Mouse (Mus musculus) layer of hippocampus, adult 8-10 months (tissue): ENCODE results near the gene Zgrf1. TPM values are rescaled to one million over a fixed set of nuclear protein-coding genes. Genes with fewer than 3 reads are reported as not detected.

Experiments used
- DNase-seq, 2 experiments: peaks; one replicate each; pipeline ENCODE4 v3.0.0; 2022; ENCODE audit warnings: low spot score in 2 of 2
- microRNA-seq, 2 experiments: library from miRNA; unstranded; fragments of <30 nt; microRNA quantifications; one replicate each; pipeline ENCODE4 v1.2.0; 2022
- total RNA-seq, 4 experiments: library from RNA; stranded (reverse); gene quantifications; 2 replicates each; pipeline ENCODE4 v1.2.4; 2022

Zgrf1 gene
- total RNA-seq, 4 experiments from 2014 or later = 2.4 to 4.0 (median 2.7) TPM

DNA sequence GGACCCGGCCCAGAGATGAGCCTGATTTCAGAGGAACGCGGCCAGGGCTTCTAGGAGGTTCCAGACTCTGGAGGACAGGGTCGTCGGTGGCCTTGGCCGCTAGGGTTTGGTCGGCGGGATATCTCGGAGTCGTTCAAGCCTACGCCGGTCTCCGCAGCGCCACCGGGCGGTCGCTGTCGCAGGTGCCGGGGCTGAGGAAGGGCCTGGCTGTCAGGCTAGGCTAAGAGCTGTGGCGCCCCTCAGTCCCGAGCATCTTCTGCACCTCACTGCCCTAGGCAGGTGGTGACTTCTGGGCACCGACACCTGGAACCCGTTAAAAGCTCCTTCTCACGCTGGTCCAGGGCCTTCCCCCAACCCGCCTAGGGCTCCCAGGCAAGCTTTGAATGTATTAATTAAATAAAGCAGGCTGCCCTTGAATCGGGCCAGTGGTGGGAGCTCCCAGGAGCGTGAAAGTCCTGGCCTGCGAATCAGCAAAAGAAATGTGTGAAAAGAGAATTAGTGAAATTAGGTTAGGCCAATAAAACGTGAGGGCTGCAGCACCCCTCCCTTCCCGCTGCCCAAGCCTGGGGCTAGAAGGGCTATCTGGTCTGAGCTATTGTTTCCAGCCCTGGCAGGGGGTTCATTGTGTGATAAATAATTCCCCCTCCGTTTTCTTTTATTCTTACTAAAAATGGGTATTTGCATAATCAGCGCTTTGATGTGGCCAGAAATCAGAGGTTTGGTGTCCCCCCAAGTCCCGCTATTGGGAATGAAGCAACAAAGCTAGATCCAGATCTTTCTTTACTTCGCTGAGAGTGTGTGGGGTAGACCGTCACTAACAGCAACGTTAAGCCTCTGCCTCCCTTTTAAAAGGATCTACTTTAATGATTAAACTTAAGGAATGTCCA lies 86.8 kb downstream of the Zgrf1 start:
- no peak for DNase-seq

DNA sequence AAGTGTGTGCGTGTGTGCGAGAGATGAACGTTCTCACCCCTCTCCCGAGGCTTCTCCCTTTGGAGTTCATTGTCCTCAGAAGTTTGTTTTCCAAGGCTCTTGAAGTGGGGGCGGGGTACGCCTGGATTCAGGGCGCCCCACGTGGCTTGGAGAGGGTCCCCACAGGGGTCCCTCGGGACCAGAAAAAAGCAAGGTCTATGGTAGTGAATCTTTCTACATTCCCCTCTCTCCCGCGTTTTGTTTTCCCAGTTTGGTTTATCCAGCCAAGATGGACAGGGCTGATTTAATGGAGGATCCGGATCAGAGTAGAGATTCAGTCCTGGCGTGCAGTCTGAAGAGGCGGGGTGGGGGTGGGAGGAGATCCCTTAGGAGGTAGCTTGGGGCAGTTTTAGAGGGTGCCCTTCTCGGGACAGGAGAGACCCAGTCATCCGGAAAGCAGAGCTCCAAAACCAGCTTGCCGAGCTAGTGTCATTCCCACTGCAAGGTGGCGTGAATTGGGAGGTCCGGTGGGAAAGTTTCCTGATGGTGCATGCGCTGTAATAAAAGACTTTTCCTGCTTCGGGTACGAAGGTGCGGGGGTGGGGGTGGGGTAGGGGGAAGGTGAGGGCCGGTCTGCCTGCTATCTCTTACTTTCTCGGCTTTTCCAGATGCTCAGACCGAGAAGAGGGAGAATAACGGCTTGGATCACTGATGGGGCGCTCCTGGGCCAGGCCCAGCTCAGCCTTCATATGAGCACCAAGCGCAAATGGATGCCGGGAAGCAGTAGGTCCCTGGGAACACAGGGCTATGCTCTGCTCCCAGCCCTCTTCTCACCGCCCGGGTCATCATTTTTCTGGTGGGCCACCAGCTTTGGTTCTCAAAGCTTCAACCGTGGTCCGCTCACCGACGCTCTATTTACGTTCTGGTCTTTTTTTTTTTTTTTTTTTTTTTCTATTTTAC lies 87.7 kb downstream of the Zgrf1 start:
- no peak for DNase-seq

DNA sequence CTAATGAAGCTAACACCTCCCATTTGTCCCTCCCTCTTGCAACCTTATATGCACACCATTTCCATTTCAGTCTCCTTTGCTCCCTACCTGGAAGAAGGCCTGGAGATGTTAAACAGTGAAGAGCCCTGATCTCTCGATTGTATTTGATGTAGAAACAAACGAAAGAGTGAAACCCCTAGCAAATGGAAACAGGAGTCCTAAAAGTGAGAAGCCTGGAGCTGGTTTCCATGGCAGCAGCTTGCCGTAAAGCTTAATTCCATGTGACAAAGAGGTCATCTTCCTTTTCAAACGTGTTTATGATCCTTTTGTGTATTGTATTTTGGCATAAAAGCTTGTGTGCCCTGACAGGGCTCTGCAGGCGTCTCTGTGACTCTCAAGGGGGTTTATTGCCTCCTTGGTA lies 88.9 kb downstream of the Zgrf1 start:
- DNase-seq = no peak

DNA sequence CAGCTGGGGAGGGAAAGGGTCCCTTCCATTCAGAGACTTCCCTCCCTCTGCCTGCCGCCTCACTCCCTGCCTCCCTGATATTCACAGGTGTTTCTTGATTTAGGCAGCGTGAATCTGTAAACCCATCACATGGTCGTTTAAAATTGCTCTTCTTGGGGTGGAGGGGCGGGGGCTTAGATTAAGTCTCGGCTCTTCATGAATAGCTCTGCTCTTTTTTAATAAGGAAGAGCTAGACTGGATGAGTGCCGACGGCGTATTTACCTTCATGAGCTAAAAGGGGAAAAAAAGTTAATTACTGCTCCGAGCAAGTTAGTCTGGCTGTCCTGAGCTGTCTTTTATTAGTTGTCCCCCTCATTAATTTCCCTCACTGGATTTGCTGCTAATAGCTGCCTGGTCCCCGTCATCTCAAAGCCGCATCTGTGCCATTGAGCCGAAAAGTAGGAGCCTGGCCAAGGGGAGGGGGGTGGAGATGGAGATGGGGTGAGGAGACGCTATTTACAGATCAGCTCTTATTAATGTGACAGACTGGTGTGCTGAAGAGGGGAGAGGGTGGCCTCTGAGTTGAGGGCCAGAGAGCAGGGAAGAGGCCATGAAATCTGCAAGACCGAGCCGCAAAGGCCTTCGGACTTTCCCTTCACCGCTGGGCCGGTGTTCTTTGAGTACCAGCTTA lies 93.0 kb downstream of the Zgrf1 start:
- no peak for DNase-seq

DNA sequence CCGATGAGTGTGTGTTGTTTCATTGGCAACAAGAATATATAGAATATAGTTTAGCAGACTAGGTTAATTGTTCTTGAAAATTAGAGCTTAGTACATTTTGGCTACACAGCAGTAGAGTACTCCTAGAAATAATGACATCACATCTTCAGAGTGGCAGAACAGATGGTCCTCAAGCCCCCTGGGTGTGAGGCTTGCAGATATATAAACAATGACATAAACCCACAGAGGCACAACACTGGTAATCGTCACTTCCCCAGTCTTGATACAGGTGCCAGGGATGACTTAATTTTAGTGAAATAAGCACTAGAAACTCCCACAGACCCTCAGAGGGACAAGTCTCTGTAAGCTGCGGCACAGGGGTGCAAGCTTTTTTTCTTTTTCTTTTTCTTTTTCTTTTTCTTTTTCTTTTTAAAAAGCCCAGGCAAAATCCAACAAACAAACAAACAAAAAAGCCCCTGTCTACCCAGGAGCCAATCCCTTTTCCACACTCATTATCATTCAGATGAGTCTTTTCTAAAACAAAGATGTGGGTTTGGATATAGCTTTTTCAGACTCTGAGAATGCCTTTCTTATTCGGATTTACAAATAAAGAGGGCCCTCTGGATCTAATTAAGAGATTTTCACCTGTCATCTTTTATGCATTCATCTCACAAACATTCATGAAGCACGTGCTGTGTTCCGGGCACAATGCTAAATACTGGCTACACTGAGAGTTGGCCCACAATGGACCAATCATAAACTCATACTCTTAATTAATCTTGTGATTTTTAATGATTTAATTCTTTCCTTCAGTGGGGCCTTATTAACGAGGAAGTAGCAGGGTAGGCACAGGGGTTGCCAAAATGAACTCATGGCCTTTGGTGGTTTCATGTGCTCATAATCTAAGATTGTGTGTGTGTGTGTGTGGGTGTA lies 98.7 kb downstream of the Zgrf1 start:
- DNase-seq = no peak

DNA sequence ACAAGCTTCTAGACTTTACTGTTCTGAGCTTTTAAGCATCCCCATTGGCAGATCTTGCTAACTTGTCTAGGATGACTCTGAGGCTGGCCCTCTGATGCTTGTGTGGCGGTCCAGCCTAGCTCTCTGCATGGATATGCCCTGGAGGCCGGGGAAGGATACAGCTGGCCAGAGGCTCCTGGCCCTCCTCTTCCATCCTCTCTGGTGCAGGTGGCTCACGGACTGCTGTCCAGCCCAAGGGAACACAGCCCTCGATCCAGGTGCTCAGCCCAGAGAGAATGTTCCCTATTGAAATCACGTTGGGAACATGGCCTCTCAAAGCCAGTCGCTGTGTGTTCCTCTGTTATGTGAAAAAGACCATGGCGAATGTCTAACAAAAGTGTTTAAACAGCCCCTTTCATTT lies 107.4 kb downstream of the Zgrf1 start:
- no peak for DNase-seq

DNA sequence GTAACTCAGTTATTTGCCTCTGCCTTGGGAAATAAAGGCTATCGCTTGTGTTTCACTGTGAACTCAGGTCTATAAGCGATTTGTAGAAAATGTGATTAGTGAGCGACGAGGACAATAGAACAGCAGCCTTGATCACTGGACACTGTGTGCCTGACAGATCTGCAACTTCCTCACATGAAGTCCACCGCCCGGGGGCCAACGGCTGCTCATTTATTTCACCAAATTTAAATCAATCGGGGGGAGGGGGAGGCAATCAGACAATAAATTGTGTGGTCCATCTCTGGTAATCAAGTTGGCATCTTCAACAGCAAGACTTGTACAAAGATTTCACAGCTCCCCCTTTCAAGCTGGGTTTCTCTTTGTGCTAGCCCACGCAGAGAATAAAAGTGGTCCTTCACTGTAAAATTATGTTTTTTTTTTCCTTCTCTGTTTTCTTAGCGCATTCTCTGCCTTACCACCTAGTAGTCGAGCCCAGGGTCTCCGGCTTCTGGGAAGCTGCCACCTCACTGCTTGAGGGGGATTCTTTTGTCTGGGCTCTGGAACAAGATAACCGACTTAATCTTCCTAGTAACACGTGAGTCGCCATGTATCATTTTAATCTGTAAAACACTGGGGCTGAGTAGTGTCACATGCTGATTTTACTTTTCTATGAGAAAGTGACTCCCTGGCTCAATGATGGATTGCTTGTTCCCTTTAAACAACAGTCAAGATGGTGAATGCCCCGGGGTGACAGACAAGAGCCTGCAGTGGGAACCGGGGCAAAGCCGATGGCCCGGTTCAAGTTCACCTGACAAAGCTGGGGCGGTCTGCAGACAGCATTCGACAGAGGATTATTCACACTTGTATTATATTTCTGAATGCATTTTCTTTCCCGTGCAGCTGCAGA lies 108.6 kb downstream of the Zgrf1 start:
- no peak for DNase-seq

Small RNA genes within 50 kb of the gene (microRNA-seq; reads per million reads assigned to microRNA genes)
- gene Mir302a (0.25 to 93.2 reads per million in 2 experiments), gene Mir302b (0.51 to 89.7 reads per million in 2 experiments), gene Mir302c (0 to 15.6 reads per million in 2 experiments), gene Mir302d (0.76 to 51.7 reads per million in 2 experiments), gene Mir367 (0 reads per million in 2 experiments)

Other genes starting within 250 kb of the Zgrf1 start
- 100 to 1,000 TPM; 710 to 787 (median 750) TPM for gene Ank2, start 54.1 kb upstream of the Zgrf1 start, total RNA-seq
- 10 to 100 TPM; 15.2 to 21.1 (median 18.0) TPM for gene Larp7, start 140 bp upstream of the Zgrf1 start, total RNA-seq
- gene Neurog2, start 79.6 kb downstream of the Zgrf1 start, total RNA-seq = under 1 TPM; 0.61 to 0.93 (median 0.74) TPM
- 10 to 100 TPM in 3 of 4 experiments, 1 to 10 TPM in 1; 8.6 to 12.3 (median 11.4) TPM for gene Alpk1, start 227.0 kb downstream of the Zgrf1 start, total RNA-seq
- gene Tifa, start 236.3 kb downstream of the Zgrf1 start, total RNA-seq = 10 to 100 TPM in 2 of 4 experiments, 1 to 10 TPM in 2; 7.7 to 12.5 (median 9.7) TPM